Mouse (Mus musculus) hindbrain, embryonic 14.5 days (tissue): ENCODE data around the gene Enox1. TPM values are rescaled to one million over a fixed set of nuclear protein-coding genes. Genes with fewer than 3 reads are reported as not detected.

Experiments
- ATAC-seq: fragments of 200-750 bp; cut with Nextera tagmentation; 2 replicates; pipeline ENCODE4 v1.8.0; 2017; ENCODE audit warnings: moderate number of reproducible peaks, mild to moderate bottlenecking, moderate TSS enrichment, moderate library complexity; ENCODE audit not compliant: low FRiP score
- DNase-seq: peaks from one replicate; pipeline ENCODE4 v3.0.0-alpha.2; 2015; ENCODE audit warnings: low spot score
- H3K27ac ChIP-seq: fragments of 300-500 bp; sonication (generic); 2 replicates; pipeline ENCODE4 v1.5.1; 2014; ENCODE audit warnings: mild to moderate bottlenecking, moderate library complexity
- H3K27me3 ChIP-seq: fragments of 300-500 bp; sonication (generic); 2 replicates; pipeline ENCODE4 v1.6.1; 2014; ENCODE audit warnings: mild to moderate bottlenecking, low read length, mixed read lengths; ENCODE audit not compliant: control insufficient read depth, insufficient read depth
- H3K36me3 ChIP-seq: fragments of 300-500 bp; sonication (generic); replicated peaks from 2 replicates; pipeline ENCODE4 v1.6.1; 2014; ENCODE audit not compliant: control insufficient read depth, insufficient read depth
- H3K4me1 ChIP-seq: fragments of 300-500 bp; sonication (generic); replicated peaks from 2 replicates; pipeline ENCODE4 v1.6.1; 2014; ENCODE audit warnings: antibody characterized with exemption, low read length, mixed read lengths; ENCODE audit not compliant: control insufficient read depth, insufficient read depth
- H3K4me2 ChIP-seq: fragments of 300-500 bp; sonication (generic); replicated peaks from 2 replicates; pipeline ENCODE4 v1.6.1; 2014; ENCODE audit warnings: mild to moderate bottlenecking, moderate library complexity
- H3K4me3 ChIP-seq: fragments of 300-500 bp; sonication (generic); replicated peaks from 2 replicates; pipeline ENCODE4 v1.5.1; 2014; ENCODE audit warnings: mild to moderate bottlenecking, low read length
- H3K9ac ChIP-seq: fragments of 300-500 bp; sonication (generic); 2 replicates; pipeline ENCODE4 v1.6.1; 2014
- H3K9me3 ChIP-seq: fragments of 300-500 bp; sonication (generic); 2 replicates; pipeline ENCODE4 v1.6.1; 2016; ENCODE audit warnings: low read length; ENCODE audit not compliant: control insufficient read depth
- WGBS: fragments of 180-500 bp; shearing (Covaris S2); extraction: QIAGEN DNeasy Blood & Tissue Kit; methylation state at CpG from one replicate; pipeline ENCODE4 v1.1.7; 2014; 5-methylcytosine and 5-hydroxymethylcytosine counted together
- polyA plus RNA-seq: library from polyadenylated mRNA; unstranded; fragments of >200 nt; fragmentation: Nextera tagmentation; extraction: Ambion mirVana; gene quantifications from 2 replicates; pipeline ENCODE4 v1.2.1, GENCODE M21; 2014

Enox1 gene
- polyA plus RNA-seq, 1 experiment from 2014 or later = 30.2 TPM

GRCm38 (mm10) chr14:77369070-77369469, 212.5 kb downstream of the Enox1 start:
- H3K36me3 ChIP-seq = no peaks in the 10 kb centered on the region
- no peak overlapping the region for H3K9ac ChIP-seq
- no peaks in the 10 kb centered on the region for H3K9me3 ChIP-seq
- H3K27ac ChIP-seq = no peak overlapping the region
- no peak for ATAC-seq
- H3K4me1 ChIP-seq = no peaks in the 10 kb centered on the region
- no peak for DNase-seq
- H3K27me3 ChIP-seq = no peaks in the 10 kb centered on the region
- 77% methylated on average over 2 of the region's 2 CpGs for WGBS
- no peak overlapping the region for H3K4me3 ChIP-seq
- no peak overlapping the region for H3K4me2 ChIP-seq

DNA sequence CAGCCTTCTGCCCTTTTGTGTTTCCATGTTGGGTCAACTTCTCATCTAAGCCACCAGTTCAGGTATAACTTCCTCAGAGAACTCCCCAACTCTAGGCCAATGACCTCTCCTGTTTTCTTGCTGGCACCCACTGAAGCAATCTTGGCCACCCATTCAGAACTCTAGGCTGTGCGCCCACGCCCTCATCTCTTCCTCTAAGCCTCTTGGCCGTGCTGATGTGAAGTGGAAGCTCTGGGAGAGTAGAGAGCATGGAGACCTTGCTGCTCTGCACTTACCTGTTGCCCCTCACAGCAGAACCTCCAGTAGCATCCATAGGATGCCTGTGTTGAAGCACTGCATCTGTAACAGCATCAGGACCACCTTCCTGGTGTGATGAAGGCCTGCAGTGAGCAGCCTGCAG, 214.0 kb downstream of the Enox1 start:
- DNase-seq (no peak), ATAC-seq (no peak)
- H3K9me3 ChIP-seq = no peaks in the 10 kb centered on the region
- H3K27ac ChIP-seq = no peak overlapping the region
- H3K4me2 ChIP-seq = no peak overlapping the region
- whole genome bisulfite sequencing = 94% methylated on average over 3 of the region's 3 CpGs
- no peaks in the 10 kb centered on the region for H3K27me3 ChIP-seq
- no peak overlapping the region for H3K4me3 ChIP-seq
- H3K4me1 ChIP-seq = 0 out of 2 replicates have a peak, but pooled peaks cover under 1% of the 10 kb centered on the region
- no peaks in the 10 kb centered on the region for H3K36me3 ChIP-seq
- no peak overlapping the region for H3K9ac ChIP-seq

DNA sequence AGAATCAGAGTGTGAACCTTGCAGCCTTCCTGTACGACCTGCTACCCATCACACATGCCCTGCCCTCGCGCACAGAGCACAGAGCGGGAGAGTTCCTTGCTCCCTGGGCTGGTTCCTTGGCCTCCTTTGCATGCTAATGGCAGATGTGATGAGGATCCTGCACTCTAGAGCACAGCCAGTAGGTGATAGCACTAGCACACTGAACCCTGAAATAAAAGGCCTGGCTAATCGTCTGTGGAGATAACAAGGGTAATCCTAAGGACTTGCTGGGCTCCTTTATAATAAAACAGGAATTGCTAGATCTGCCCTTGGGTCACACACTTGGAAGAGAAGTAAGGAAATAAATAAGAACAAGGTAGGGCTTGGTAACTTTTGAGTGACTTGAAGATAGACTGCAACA, 215.4 kb downstream of the Enox1 start:
- 70% methylated on average over 5 of the region's 5 CpGs for WGBS
- Histone ChIP-seq H3K4me2 (no peak overlapping the region), H3K27me3 (no peaks in the 10 kb centered on the region), H3K4me3 (no peak overlapping the region), H3K27ac (no peak overlapping the region), H3K4me1 (peaks cover 14% of the 10 kb centered on the region; the same call in 1 of the 2 replicates), H3K9me3 (no peaks in the 10 kb centered on the region), H3K36me3 (no peaks in the 10 kb centered on the region), H3K9ac (no peak overlapping the region)
- no peak for ATAC-seq
- DNase-seq = no peak

DNA sequence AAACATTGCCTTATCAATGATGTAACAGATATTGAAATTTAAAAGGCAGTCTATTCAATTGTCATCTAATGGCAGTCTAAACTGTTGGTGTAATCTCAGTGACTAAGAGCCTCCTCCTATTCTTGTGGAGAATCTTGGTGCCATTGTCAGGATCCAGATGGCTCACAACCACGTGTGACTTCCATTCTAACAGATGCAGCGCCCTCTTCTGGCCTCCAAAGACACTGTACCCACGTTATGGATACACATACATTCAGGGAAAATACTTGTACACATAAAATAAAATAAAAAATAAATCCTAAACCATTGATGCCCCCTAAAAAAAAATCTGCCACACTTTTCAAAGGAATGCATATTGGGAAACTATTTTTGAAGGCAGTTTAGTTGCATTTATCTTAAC, 216.6 kb downstream of the Enox1 start:
- ATAC-seq = no peak
- no peak overlapping the region for H3K9ac ChIP-seq
- H3K27ac ChIP-seq = no peak overlapping the region
- H3K27me3 ChIP-seq = no peaks in the 10 kb centered on the region
- no peak for DNase-seq
- no peaks in the 10 kb centered on the region for H3K36me3 ChIP-seq
- H3K4me1 ChIP-seq = peaks cover 24% of the 10 kb centered on the region
- H3K4me3 ChIP-seq = no peak overlapping the region
- H3K4me2 ChIP-seq = no peak overlapping the region
- WGBS = 84% methylated on average over 3 of the region's 3 CpGs
- no peaks in the 10 kb centered on the region for H3K9me3 ChIP-seq

- Histone ChIP-seq H3K27ac (no peak overlapping the region), H3K4me2 (no peak overlapping the region), H3K9ac (no peak overlapping the region), H3K9me3 (no peaks in the 10 kb centered on the region), H3K36me3 (no peaks in the 10 kb centered on the region), H3K4me3 (no peak overlapping the region), H3K4me1 (peaks cover 27% of the 10 kb centered on the region), H3K27me3 (no peaks in the 10 kb centered on the region)
- DNase-seq = no peak
- ATAC-seq = no peak
- 72% methylated on average over 2 of the region's 2 CpGs for WGBS
These were observed 218.5 kb downstream of the Enox1 start for GRCm38 (mm10) chr14:77375054-77375453.

- Histone ChIP-seq H3K27me3 (no peaks in the 10 kb centered on the region), H3K4me3 (no peak overlapping the region), H3K4me2 (no peak overlapping the region), H3K9me3 (no peaks in the 10 kb centered on the region), H3K27ac (no peak overlapping the region), H3K4me1 (peaks cover 27% of the 10 kb centered on the region), H3K36me3 (no peaks in the 10 kb centered on the region), H3K9ac (no peak overlapping the region)
- 43% methylated on average over 9 of the region's 9 CpGs for WGBS
- ATAC-seq (no peak), DNase-seq (no peak)
These were observed 219.1 kb downstream of the Enox1 start for GRCm38 (mm10) chr14:77375618-77376017.

DNA sequence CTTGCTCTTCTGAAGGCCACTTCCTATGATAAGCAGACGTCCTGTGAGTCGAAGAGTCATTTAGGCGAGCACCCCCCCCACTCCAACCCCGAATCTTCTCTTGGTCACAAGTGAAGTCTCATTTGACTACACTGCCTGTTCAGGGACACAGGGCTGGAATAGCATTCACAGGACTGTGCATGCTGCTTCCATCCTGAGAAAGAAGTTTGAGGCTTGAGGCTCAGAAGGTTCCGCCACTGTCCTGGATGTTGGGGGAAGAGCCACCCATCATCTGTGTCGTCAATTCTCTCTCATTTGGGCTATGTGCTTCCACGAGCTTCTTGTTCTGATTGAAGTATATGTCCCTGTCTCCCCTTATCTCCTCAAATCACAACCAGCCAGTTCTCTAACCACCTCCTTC, 220.2 kb downstream of the Enox1 start:
- WGBS = 79% methylated on average over 7 of the region's 7 CpGs
- Histone ChIP-seq H3K4me3 (no peak overlapping the region), H3K9ac (no peak overlapping the region), H3K4me1 (peaks cover 27% of the 10 kb centered on the region), H3K27ac (no peak overlapping the region), H3K4me2 (no peak overlapping the region), H3K27me3 (no peaks in the 10 kb centered on the region), H3K36me3 (no peaks in the 10 kb centered on the region), H3K9me3 (no peaks in the 10 kb centered on the region)
- DNase-seq (no peak), ATAC-seq (no peak)

- no peaks in the 10 kb centered on the region for H3K27me3 ChIP-seq
- no peak overlapping the region for H3K9ac ChIP-seq
- DNase-seq (no peak), ATAC-seq (no peak)
- no peak overlapping the region for H3K4me3 ChIP-seq
- H3K9me3 ChIP-seq = no peaks in the 10 kb centered on the region
- WGBS = 34% methylated on average over 3 of the region's 3 CpGs
- peak overlapping the region; percentile 4; the same call in 1 of the 2 replicates for H3K4me2 ChIP-seq
- peak overlapping the region; percentile 54 for H3K27ac ChIP-seq
- peaks cover 27% of the 10 kb centered on the region for H3K4me1 ChIP-seq
- H3K36me3 ChIP-seq = no peaks in the 10 kb centered on the region
These were observed 220.9 kb downstream of the Enox1 start for GRCm38 (mm10) chr14:77377439-77377838.

- DNase-seq = peak; percentile 55
- Histone ChIP-seq H3K36me3 (no peaks in the 10 kb centered on the region), H3K4me1 (peaks cover 27% of the 10 kb centered on the region), H3K27me3 (no peaks in the 10 kb centered on the region), H3K4me3 (no peak overlapping the region), H3K9ac (no peak overlapping the region), H3K4me2 (peak overlapping the region; percentile 4; the same call in 1 of the 2 replicates), H3K9me3 (no peaks in the 10 kb centered on the region), H3K27ac (peak overlapping the region; percentile 54)
- ATAC-seq = peak; percentile 61; the same call in 1 of the 2 replicates
- 9% methylated on average over 5 of the region's 5 CpGs for WGBS
These were observed 221.3 kb downstream of the Enox1 start for GRCm38 (mm10) chr14:77377873-77378272.

DNA sequence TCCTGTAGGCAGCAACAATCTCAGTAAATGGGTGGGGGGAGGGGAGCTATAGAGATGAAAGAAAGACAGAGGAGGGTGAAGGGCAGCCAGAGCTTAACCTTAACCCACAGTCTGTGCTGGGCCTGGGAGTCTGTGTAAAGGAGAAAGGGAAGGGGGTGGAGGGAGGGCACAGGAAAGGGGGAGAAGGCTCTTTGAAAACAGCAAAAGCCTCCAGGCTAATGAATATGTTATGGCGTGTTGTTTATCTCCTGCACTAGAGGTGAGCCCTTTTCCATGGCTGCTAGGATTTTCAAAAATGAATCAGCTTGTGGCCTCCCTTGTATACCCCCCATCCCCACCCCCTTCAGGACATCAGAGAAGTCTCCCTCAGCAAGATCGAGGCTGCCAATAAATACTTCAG, 225.0 kb downstream of the Enox1 start:
- Histone ChIP-seq H3K9ac (no peak overlapping the region), H3K4me2 (no peak overlapping the region), H3K36me3 (no peaks in the 10 kb centered on the region), H3K4me1 (peaks cover 25% of the 10 kb centered on the region), H3K27me3 (no peaks in the 10 kb centered on the region), H3K27ac (no peak overlapping the region), H3K4me3 (no peak overlapping the region), H3K9me3 (no peaks in the 10 kb centered on the region)
- DNase-seq (no peak), ATAC-seq (0 out of 2 replicates have a peak, but pooled peaks have one; percentile 29)
- 10% methylated on average over 2 of the region's 2 CpGs for WGBS
